Mouse (Mus musculus): Measurements from ENCODE around the gene Olfr1124. TPM values are rescaled to one million over a fixed set of nuclear protein-coding genes. Genes with fewer than 3 reads are reported as not detected.

Gene Olfr1124
- polyA plus RNA-seq, 1 experiment from 2014 or later = not detected

- DNase-seq = peak; percentile 1
- no peak overlapping the region for H3K4me3 ChIP-seq (replicated peaks; ENCODE audit: low read depth, low read length)
- no peak overlapping the region for H3K27ac ChIP-seq (replicated peaks; ENCODE audit: low read depth, low read length)
- H3K36me3 ChIP-seq (ENCODE audit: control insufficient read depth, insufficient read depth, low read length) = no peaks in the 10 kb centered on the region
- H3K4me2 ChIP-seq (ENCODE audit: low read length) = no peak overlapping the region
- H3K27me3 ChIP-seq (ENCODE audit: control insufficient read depth, insufficient read depth, low read length) = no peaks in the 10 kb centered on the region
- no peak for ATAC-seq (ENCODE audit: low FRiP score, low TSS enrichment)
- H3K4me1 ChIP-seq (ENCODE audit: control insufficient read depth, insufficient read depth, low read length) = no peaks in the 10 kb centered on the region
- no peaks in the 10 kb centered on the region for H3K9me3 ChIP-seq (ENCODE audit: control insufficient read depth, low read length)
- H3K9ac ChIP-seq (replicated peaks; ENCODE audit: low read length) = no peak overlapping the region
Measured at GRCm38 (mm10) chr2:87480207-87480606, 50.1 kb downstream of the Olfr1124 start.

- 84% methylated on average over 4 of the region's 4 CpGs for WGBS
- H3K36me3 ChIP-seq (ENCODE audit: control insufficient read depth, insufficient read depth, low read length) = no peaks in the 10 kb centered on the region
- H3K4me2 ChIP-seq (ENCODE audit: low read length) = no peak overlapping the region
- no peak overlapping the region for H3K4me3 ChIP-seq (replicated peaks; ENCODE audit: low read depth, low read length)
- H3K4me1 ChIP-seq (ENCODE audit: control insufficient read depth, insufficient read depth, low read length) = no peaks in the 10 kb centered on the region
- ATAC-seq (ENCODE audit: low FRiP score, low TSS enrichment) (no peak), DNase-seq (no peak)
- H3K27me3 ChIP-seq (ENCODE audit: control insufficient read depth, insufficient read depth, low read length) = no peaks in the 10 kb centered on the region
- H3K9me3 ChIP-seq (ENCODE audit: control insufficient read depth, low read length) = no peaks in the 10 kb centered on the region
- H3K27ac ChIP-seq (replicated peaks; ENCODE audit: low read depth, low read length) = no peak overlapping the region
- no peak overlapping the region for H3K9ac ChIP-seq (replicated peaks; ENCODE audit: low read length)
Measured at GRCm38 (mm10) chr2:87481158-87481557, 51.1 kb downstream of the Olfr1124 start.

- no peak overlapping the region for H3K9ac ChIP-seq (replicated peaks; ENCODE audit: low read length)
- no peaks in the 10 kb centered on the region for H3K4me1 ChIP-seq (ENCODE audit: control insufficient read depth, insufficient read depth, low read length)
- H3K4me2 ChIP-seq (ENCODE audit: low read length) = no peak overlapping the region
- no peaks in the 10 kb centered on the region for H3K36me3 ChIP-seq (ENCODE audit: control insufficient read depth, insufficient read depth, low read length)
- no peaks in the 10 kb centered on the region for H3K27me3 ChIP-seq (ENCODE audit: control insufficient read depth, insufficient read depth, low read length)
- H3K9me3 ChIP-seq (ENCODE audit: control insufficient read depth, low read length) = no peaks in the 10 kb centered on the region
- ATAC-seq (ENCODE audit: low FRiP score, low TSS enrichment) = no peak
- H3K27ac ChIP-seq (replicated peaks; ENCODE audit: low read depth, low read length) = no peak overlapping the region
- DNase-seq = no peak
- no peak overlapping the region for H3K4me3 ChIP-seq (replicated peaks; ENCODE audit: low read depth, low read length)
- WGBS = 76% methylated on average over 2 of the region's 2 CpGs
Measured at GRCm38 (mm10) chr2:87482276-87482675, 52.2 kb downstream of the Olfr1124 start.

Other genes with a start within 250 kb of the Olfr1124 start
- not detected in 2 replicates for gene Olfr1112, start 242.5 kb upstream of the Olfr1124 start, polyA plus RNA-seq (2014; fragmentation: Nextera tagmentation; extraction: Ambion mirVana)
- gene Olfr1113, start 221.3 kb upstream of the Olfr1124 start, polyA plus RNA-seq (2014; fragmentation: Nextera tagmentation; extraction: Ambion mirVana) = not detected in 2 replicates
- gene Olfr1115, start 182.3 kb upstream of the Olfr1124 start, polyA plus RNA-seq (2014; fragmentation: Nextera tagmentation; extraction: Ambion mirVana) = not detected in 2 replicates
- gene Olfr1116, start 162.7 kb upstream of the Olfr1124 start, polyA plus RNA-seq (2014; fragmentation: Nextera tagmentation; extraction: Ambion mirVana) = not detected in 2 replicates
- not detected in 2 replicates for gene Olfr1118, start 122.7 kb upstream of the Olfr1124 start, polyA plus RNA-seq (2014; fragmentation: Nextera tagmentation; extraction: Ambion mirVana)
- gene Olfr1120, start 75.5 kb upstream of the Olfr1124 start, polyA plus RNA-seq (2014; fragmentation: Nextera tagmentation; extraction: Ambion mirVana) = not detected in 2 replicates
- not detected in 2 replicates for gene Olfr1121, start 60.4 kb upstream of the Olfr1124 start, polyA plus RNA-seq (2014; fragmentation: Nextera tagmentation; extraction: Ambion mirVana)
- gene Olfr1122, start 44.4 kb upstream of the Olfr1124 start, polyA plus RNA-seq (2014; fragmentation: Nextera tagmentation; extraction: Ambion mirVana) = not detected in 2 replicates
- not detected in 2 replicates for gene Olfr1123, start 13.6 kb upstream of the Olfr1124 start, polyA plus RNA-seq (2014; fragmentation: Nextera tagmentation; extraction: Ambion mirVana)
- gene Olfr1126, start 23.7 kb downstream of the Olfr1124 start, polyA plus RNA-seq (2014; fragmentation: Nextera tagmentation; extraction: Ambion mirVana) = not detected in 2 replicates
- not detected in 2 replicates for gene Pramel7, start 66.8 kb downstream of the Olfr1124 start, polyA plus RNA-seq (2014; fragmentation: Nextera tagmentation; extraction: Ambion mirVana)
- gene Pramel6, start 76.3 kb downstream of the Olfr1124 start, polyA plus RNA-seq (2014; fragmentation: Nextera tagmentation; extraction: Ambion mirVana) = not detected in 2 replicates
- not detected in 2 replicates for gene Olfr153, start 101.5 kb downstream of the Olfr1124 start, polyA plus RNA-seq (2014; fragmentation: Nextera tagmentation; extraction: Ambion mirVana)
- not detected in 2 replicates for gene Olfr1128, start 115.3 kb downstream of the Olfr1124 start, polyA plus RNA-seq (2014; fragmentation: Nextera tagmentation; extraction: Ambion mirVana)
- gene Olfr1129, start 143.6 kb downstream of the Olfr1124 start, polyA plus RNA-seq (2014; fragmentation: Nextera tagmentation; extraction: Ambion mirVana) = not detected in 2 replicates
- gene Olfr1130, start 175.9 kb downstream of the Olfr1124 start, polyA plus RNA-seq (2014; fragmentation: Nextera tagmentation; extraction: Ambion mirVana) = not detected in 2 replicates
- not detected in 2 replicates for gene Olfr1131, start 196.8 kb downstream of the Olfr1124 start, polyA plus RNA-seq (2014; fragmentation: Nextera tagmentation; extraction: Ambion mirVana)
- not detected in 2 replicates for gene Olfr1132, start 207.3 kb downstream of the Olfr1124 start, polyA plus RNA-seq (2014; fragmentation: Nextera tagmentation; extraction: Ambion mirVana)
- not detected in 2 replicates for gene Olfr1133, start 217.1 kb downstream of the Olfr1124 start, polyA plus RNA-seq (2014; fragmentation: Nextera tagmentation; extraction: Ambion mirVana)
- not detected in 2 replicates for gene Olfr1134, start 228.2 kb downstream of the Olfr1124 start, polyA plus RNA-seq (2014; fragmentation: Nextera tagmentation; extraction: Ambion mirVana)
- gene Olfr1135, start 243.4 kb downstream of the Olfr1124 start, polyA plus RNA-seq (2014; fragmentation: Nextera tagmentation; extraction: Ambion mirVana) = not detected in 2 replicates